Mouse (Mus musculus): ENCODE results near the gene Olfr178.

The Olfr178 gene

GRCm38 (mm10) chr16:58891963-58892362, at the start of gene Olfr178:
Gene Olfr178, minus strand, starts transcription at chr16:58892063.
- no peak for DNase-seq

GRCm38 (mm10) chr16:58929292-58929691, 37.4 kb upstream of the Olfr178 start, which contains the start of gene Olfr180:
Gene Olfr180, minus strand, starts transcription at chr16:58929392.
- DNase-seq, result no peak

GRCm38 (mm10) chr16:58928655-58929054, 36.8 kb upstream of the Olfr178 start, which contains the start of gene Olfr181:
Gene Olfr181, minus strand, starts transcription at chr16:58928755.
- DNase-seq, result no peak

- no peak for DNase-seq
Measured at GRCm38 (mm10) chr16:58884416-58884815, 7.4 kb downstream of the Olfr178 start.

- no peak for DNase-seq
Measured at GRCm38 (mm10) chr16:58874668-58875067, 17.2 kb downstream of the Olfr178 start, which contains the start of gene Olfr177. Gene Olfr177, minus strand, starts transcription at chr16:58874768.

GRCm38 (mm10) chr16:58861479-58861878, 30.4 kb downstream of the Olfr178 start:
- no peak for DNase-seq

GRCm38 (mm10) chr16:58860032-58860737, 31.7 kb downstream of the Olfr178 start:
- DNase-seq, result no peak
